Mouse (Mus musculus) heart, adult 9 months (tissue): ENCODE results near the gene Fkbp10.

Source experiments
- DNase-seq, 2 experiments: peaks; one replicate each; pipeline ENCODE4 v3.0.0; 2022; ENCODE audit warnings: low spot score in 2 of 2

The Fkbp10 gene

DNA sequence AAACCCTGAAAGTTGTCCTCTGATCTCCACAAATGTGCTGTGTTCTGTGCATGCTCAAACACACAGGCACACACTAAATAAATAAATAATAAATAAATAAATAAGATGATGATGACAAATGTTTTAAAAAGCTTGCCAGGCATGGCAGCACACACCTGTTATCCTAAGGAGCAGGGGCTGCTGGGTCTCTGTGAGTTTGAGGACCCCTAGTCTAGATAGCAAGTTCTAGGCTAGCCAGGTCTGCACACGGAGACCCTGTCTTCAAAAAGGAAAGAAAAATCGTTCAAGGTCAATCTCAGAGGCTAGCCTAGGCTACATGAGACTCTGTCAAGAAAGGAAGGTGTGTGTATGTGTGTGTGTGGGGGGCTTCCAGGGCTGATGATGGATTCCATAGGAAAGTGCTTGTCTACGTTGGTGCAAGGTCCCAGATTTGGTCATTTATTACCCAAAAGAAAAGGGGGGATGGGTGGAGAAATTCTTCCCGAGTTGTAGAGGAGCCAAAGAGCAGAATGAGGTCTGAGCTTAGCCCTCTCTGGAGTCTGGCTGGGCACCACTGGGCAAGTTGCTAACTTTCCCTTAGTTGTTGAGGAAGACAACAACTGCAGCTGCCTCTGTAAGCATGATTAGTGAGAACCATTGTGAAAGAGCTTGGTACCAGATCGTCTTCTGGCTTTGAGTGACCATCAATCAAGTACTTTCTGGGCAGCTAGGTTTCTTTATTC is 21.0 kb upstream of the Fkbp10 start:
- no peak for DNase-seq

DNA sequence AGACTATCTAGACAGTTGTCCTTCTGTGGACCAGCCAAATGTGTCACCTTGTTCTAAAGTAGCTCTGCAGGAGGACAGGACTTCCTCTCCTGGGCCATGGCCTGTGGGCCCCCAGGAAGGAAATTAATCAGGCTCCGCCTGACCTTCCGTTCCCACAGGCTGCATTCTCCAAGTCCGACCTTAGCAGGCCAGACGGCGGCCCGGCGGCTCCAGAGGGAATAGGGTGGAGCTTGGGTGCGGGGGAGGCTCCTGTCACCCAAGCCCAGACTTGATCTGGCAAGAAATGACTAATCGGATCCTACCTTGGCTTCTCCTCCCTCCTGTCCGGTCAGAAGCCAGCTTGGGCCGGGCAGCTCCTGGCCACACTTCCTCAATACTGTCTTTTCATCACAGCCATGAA is 20.3 kb upstream of the Fkbp10 start:
- DNase-seq: peak; percentile 90 to 94

DNA sequence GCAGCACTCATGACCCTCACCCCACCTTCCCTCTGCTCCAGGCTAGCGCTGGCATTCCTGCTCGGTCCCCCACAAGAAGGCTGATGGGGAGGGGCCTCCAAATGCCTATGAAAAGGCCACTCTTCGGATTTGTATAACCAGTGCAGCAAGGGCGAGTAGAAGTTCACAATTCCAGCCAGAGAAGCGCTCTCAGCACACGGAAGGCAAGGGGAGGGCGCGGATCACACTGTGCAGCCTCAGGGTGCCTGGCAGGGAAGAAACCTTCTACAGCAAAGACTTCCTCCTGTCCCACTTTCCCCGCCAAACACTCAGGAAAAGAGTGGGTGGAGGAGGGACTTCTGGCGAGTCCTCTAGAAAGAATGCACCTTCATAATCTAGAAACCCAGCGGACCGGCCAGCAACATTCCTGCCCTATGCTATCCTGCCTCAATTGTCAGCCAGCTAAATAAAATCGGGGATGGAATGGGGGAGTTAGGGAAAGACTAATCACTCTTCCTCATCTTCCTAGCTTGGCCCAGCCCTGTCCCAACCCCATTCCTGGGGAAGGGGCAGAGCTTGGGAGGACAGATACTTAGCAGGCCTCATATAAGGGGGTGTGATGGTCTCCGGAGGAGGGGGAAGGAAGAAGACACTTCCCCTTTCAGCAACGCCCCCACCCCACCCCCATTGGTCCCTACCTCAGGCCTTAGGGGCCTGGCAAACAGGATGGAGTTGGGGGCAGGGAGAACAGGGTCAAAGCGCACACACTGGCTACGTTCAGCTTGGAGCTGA is 19.5 kb upstream of the Fkbp10 start:
- DNase-seq: peak; percentile 62 to 71

DNA sequence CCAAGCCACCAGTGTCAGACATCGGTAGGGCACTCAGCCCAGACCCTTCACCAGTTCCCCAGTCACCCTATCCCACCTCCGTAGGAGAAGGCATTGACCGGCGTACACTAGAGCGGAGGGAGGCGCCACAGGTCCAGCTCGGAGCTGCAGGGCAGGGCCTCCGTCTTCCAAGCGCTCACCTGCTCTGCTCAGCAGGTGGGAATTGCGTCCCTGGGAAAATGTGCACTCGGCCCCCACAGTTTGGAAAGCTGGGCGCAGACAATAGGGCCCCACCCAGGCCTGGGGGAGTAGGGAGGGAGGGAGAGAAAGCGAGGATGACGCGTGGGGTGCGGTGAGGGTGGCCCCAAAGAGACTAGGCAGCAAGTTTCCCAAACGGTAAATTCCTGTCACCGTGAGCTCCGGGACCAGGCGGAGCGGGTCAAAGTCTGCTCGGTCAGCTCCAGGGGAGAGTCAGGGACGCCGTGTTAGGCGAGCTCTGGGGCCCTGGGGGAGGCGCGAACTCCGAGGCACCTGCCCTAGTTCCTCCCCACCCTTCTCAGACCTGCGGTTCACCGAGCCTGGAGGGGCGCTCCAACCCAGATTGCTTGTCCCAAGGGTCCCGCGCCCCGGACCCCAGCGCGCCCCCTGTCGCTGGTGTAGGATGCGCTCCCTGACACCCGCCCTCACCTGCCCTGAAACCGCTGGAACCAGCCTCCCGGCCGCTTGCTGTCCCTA is 18.5 kb upstream of the Fkbp10 start:
- peak in 1 of 2 experiments; percentile 55 for DNase-seq

DNA sequence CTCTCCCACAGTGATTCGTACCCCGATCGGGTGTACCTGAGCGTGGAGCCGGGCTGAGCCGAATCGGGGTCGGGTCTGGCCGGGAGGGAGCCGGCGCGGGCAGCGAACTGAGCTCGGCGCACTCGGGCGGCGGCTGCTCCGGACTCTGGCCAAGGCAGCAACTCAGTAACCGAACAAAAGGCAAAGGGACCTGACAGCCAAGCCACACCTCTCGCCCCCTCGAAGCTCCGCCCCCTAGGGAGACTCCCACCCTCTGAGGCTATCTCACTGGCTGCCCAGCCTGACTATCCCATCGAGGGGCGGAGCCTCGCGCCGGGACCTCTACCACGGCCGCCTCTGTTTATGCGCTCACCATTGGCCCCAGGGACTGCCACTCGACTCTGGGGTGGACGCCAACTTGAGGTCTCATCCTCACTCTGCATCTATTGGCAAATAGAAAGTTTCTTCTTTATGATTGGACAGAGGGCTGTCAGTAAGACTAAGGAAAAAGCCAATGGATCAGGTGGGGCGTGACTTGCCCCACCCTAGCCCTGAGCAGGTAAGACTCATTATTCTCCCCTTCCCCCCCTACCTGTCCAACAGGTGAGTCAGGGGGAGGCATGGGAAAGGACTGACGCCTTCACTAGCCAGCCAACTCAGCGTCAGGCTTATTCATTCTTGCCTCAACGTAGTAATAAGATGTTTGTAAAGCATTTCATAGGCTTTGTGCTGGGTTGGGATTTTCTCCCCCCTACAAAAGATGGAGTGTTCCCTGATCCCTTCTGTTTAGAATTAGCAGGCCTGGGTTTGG is 17.7 kb upstream of the Fkbp10 start, which contains the start of gene Jup:
TSS of gene Jup (minus strand) at position 164 of the 790 bp plus-strand sequence.
- DNase-seq: peak; percentile 99 to 100

DNA sequence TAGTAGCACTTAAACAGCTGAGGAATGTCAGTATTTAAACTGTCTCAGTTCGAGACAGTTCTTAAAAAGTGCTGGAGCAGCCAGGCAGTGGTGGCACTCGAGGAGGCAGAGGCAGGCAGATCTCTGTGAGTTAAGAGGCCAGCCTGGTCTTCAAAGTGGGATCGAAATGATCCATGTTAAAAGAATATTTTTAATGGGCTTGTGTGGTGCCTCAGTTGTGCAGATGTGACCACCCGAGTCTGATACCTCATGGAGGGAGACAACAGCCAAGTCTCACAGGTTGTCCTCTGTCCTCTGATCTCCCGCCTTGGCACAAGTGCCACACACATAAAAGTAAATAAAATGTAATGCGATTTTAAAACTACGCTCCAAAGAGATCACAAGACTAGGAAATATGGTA is 17.0 kb upstream of the Fkbp10 start:
- no peak for DNase-seq

DNA sequence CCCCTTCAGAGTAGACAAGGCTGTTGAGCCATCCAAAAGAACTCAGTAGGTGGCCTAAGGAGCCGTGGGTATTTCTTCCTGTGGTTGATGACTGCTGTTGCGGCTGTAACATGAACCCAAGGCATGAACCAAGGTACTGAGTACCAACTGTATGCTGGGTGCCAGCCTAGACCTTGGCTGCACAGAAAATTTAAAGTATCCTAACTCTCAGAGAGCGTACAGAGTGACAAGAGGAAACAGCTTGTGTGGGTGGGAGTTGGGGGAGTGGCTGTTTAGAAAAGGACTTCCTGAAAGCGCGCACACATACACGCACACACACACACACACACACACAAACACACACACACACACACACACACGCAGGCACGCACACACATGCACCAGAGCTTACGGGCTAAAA is 16.2 kb upstream of the Fkbp10 start:
- DNase-seq: peak in 1 of 2 experiments; percentile 36

DNA sequence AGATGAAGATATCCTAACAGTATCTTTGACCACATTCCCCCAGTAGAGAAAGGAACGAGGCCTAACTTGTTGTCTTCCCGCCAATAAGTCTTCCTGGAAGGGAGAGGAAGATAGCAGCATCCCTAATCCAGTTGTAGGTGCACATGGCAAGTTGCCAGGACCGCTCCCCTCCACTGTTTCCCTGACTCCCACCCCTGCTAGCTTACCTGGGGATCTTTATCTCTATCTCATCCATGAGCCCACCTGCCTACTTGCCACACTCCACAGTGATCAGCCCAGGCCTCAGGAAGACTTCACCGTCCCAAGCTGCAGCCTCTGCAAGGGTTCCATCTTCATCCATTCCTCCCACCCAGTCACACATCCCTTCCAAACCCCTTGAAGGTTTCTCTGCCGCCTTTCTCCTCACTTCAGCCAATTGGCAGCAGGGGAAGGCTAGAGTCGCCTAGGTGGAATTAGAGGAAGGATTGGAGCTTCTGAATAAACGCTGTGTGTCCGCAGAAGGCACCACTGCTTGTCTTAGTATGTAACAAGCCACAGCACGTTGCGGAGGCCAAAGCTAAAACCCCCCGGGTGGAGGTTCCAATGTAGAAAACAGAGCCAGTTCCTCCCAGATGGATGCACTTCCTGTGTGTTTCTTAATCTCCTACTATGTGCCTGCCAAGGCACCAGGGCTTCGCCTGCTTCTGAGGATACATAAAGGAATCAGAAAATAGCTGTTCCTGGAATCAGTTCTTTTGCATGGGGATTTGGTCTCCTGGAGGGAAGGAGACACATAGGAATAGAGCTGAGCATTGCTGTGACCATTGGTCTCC is 15.6 kb upstream of the Fkbp10 start:
- peak in 1 of 2 experiments; percentile 68 for DNase-seq

DNA sequence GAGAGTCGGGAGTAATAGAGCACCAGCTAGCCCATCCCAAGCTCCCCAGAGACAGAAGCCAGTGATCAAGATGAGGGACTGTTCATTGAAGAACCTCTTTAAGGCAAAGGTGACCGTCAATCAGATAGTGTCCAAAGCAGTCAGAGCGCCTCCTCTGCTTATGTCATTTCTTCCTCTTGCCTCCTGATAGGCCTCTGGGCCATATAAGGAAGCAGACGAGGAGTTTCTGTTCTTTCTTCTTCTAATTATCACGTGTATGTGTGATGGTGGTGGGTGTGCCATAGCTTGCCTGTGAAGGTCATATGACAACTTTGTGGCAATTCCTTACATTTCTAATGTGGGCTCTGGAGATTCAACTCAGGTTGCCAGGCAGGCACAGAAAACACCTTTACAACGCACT is 14.7 kb upstream of the Fkbp10 start:
- DNase-seq: no peak

DNA sequence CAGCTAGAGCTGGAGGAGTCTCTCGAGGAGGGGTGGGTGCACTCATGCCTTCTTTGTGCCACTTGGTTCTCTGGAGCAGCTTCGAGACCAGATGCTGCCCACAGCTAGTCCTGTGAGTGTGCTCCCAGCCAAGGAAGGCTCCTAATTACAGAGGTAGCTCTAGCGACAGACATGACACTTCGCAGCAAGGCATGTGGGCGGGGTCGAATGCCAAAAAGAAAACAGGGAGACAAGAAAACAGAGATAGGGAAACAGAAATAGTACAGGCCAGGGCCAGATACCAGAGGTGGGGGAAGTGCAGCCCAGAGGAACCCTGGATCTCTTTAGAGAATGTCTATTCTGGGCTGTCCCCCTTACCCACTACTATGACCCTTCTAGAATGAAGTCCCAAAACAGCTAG is 13.3 kb upstream of the Fkbp10 start:
- peak; percentile 76 to 82 for DNase-seq

DNA sequence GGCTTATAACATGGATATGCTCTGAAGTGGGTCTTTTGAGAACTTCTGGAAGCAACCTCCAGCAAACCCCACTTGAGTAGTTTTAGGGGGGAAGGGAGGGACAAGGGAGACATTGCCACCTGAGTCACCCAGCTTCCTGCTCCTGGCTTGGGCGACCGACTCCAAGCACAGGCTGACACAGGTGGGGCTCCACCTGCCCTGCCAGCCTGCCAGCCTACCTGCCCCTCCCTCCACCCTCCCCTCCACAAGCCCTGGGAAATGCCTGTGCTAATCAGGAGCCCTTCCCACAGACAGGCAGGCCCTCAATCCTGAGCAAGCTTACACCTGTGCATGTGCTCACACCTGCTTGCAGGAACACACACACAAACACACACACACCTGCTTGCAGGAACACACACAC is 12.8 kb upstream of the Fkbp10 start:
- no peak for DNase-seq

DNA sequence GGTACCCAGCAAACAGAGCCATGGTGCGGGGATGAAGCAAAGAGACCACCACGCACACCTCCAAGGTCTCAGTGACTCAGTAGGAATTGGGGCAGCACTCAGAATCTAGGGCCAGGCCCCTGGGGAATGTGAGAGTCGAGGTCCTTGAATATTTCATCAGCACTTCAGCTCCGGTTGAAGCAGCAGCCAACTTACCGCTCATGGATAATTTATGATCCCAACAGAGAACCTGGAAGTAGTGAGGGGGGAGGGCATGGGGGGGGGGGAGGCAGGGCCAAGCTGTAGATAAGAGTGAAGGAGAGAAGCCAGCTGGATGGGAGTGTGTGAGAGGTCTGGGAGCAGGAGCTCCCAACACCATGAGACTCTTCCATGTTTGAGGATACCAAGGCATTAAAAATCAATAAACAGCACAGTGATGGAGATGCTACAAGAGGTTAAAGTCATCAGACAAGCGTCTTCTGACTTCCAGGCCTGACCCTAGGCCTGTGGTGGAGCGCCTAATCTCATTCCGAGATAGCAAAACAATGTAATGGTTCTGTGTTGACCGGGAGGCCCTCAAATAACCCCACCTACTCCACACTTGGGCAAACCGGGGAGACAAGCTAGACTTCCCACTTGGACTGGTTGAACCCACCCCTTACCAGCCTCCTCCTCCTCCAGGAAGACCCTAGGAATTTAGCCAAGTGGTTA is 11.9 kb upstream of the Fkbp10 start:
- DNase-seq: no peak

DNA sequence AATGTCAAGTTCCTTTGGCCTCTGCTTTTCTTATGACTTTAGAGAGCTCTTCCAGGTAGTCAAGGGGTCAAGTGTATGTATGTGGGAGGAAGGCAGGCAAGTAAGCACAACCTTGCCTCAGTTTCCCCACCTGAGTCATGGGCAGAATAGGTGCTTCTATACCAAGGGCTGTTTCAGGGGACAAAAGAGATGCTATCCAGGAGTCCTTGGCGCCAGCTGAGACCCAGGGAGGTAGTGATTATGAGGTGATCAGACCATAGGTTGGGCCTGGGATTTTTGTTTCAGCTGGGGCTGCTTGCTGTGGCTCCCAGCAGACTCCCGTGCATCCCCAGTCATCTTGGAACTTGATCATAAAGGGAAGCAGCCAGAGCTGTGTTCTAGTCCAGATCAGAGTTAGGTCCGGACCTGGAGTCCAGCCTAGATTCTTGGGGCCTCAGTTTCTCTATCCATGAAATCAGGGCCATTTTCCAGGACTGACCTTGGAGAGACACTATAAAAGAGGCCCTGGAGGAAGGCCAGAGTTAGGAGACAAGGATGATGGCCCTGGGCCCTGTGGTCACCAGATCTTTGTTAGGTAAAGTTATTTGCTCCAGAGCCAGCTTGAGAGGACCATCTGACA is 10.9 kb upstream of the Fkbp10 start:
- no peak for DNase-seq

DNA sequence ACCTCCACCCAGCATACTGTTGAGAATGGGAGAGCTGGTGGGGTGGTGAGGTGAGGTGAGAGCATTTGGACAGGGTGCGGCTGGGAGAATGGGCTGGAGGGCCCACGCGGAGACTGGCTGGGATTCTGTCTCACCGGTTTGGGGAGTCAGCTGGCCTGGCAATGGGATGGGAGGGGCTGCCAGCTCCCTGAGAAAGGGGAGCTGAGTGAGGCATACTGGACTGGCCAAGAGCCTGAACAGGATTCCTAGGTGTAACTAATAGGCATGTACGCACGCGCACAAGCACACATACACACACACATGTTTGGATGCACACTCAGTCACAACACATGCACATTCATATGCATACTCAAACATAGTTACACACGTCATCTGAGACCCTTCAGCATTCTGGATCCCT is 9.2 kb upstream of the Fkbp10 start:
- no peak for DNase-seq

DNA sequence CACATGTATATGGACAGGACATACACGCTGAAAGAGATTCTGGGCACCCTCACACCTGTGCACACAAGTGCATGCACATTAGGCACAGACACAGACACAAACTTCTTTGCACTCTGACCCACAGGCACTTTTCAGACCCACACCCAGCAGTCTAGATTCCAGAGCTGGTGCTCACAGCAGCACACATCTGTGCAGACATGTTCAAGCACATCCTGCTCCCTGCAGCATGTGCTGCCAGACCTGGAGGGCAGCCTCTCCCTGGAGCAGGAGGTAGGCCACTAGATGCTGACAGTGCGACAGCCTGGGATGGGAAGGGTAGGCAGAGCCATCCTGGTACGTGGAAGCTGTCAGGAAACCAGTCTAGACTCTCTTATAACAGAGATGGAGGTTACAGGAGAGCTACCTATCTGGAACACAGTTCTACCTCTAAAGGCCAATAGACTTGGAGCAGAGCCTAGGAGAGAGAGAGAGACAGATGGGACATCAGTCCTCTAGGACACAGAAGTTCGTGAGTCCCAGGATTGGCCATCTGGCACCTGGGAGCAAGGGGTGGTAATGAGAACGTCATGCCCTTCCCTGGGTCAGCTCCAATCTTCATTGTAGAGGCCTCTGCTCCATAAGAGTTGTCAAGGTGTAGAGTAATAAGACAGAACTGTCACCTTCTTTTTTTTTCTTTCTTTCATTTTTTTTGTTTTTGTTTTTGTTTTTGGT is 8.3 kb upstream of the Fkbp10 start:
- no peak for DNase-seq

DNA sequence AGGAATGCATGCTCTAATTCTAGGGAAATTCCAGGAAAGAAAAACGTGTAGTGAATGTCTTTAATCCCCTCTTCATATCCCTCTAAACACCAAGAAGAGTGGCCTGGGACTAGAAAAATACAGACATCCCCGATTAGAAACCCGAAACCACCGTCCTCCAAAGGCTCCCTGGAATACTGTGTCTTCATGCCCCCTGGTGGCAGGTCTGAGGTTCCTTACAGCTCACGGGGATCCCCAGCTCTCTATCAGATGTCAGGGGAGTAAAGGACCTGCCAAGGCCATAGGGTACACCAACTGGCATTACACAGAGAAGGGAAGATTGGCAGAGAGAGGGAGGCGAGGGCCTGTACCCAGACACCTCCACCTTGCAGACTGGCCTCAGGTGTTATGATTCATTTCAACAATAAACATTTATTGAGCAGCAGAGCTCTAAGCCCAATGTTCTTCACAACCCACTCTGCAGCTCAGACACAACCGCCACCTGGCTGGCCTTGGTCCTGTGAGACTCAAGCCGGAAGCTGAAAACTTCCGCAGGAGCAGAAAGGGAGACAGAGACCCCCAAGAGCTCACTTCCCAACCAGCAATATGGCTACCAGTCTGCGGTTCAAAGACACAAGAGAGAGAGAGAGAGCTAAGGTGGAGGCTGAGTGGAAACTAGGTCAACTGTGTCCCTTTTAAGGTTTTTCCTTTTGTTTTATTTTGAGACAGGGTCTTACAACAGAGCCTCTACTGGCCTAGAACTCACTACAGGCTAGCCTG is 7.2 kb upstream of the Fkbp10 start:
- peak; percentile 77 to 79 for DNase-seq

DNA sequence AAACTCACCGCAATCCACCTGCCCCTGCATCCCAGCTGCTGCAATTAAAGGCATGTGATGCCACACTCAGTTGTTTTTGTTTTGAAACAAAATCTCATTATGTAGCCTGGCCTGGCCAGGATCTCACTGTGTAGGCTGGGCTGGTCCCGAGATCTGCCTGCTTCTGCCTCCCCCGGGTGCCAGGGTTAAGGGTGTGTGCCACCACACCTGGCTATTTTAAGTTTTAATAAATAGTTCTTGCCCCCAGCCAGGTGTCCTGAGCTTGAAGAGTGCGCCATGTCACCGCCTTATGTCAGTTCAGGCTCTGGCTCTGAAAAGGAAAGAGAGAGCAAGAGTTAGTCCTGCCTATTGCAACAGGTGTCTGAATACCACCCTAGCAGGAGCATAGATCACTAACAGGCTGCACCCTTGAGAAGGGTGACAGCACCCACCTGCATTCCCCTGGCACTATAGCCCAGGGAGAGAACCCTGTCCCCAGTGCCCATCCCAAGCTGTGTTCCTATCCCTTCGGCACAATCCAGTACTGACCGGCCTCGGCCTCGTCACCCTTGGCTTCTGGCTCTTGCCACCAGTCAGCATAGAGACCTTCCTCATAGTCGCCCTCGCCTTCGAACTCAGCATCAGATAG is 6.5 kb upstream of the Fkbp10 start:
- DNase-seq: no peak

DNA sequence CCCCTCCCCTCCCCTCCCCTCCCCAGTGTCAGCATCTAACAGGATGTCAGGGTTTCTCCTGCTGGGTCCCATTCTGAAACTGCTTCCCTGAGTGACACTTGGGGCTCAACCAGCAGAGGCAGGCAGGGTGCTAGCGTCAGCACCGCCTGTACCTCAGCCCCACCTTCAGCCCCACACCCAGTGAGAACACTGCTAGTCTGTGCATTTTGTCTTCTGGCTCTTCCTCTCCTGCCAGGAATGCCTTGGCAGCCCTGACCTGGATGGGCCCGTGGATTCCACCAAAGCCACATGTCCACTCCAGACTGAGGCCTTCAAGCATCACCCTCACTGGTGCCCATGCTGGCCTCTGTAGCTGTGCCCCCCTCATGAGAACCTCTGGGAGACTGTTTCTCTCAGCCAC is 5.8 kb upstream of the Fkbp10 start:
- no peak for DNase-seq
